Mouse (Mus musculus) megakaryocyte, adult 5-6 weeks (primary cell): Measurements from ENCODE around the gene Pigv. TPM values are rescaled to one million over a fixed set of nuclear protein-coding genes. Genes with fewer than 3 reads are reported as not detected.
A peak's percentile ranks its signal among the peaks of the same experiment; 100 is the strongest.

Source experiments
- ATAC-seq: 2 replicates; pipeline ENCODE4 v1.8.0; 2016; ENCODE audit warnings: mild to moderate bottlenecking, inconsistent platforms; ENCODE audit not compliant: poor library complexity, severe bottlenecking
- total RNA-seq, 2 experiments: library from RNA; stranded (forward) in 1 of 2; stranded (reverse) in 1 of 2; fragments of 153-499, 151-499 nt in 1 of 2; fragments of 221-1000, 200-1000 nt in 1 of 2; gene quantifications; 2 replicates each; pipeline versions ENCODE4 v1.2.3 to v1.2.4; 2015 to 2017

Gene Pigv
- total RNA-seq (2015) (7.5 and 7.8 TPM in 2 replicates), total RNA-seq (2017) (7.2 and 7.9 TPM in 2 replicates)

- ATAC-seq: peak; percentile 66
Observed at GRCm38 (mm10) chr4:133671881-133672844, at the start of gene Pigv. TSS of gene Pigv (minus strand) at chr4:133672647.

DNA sequence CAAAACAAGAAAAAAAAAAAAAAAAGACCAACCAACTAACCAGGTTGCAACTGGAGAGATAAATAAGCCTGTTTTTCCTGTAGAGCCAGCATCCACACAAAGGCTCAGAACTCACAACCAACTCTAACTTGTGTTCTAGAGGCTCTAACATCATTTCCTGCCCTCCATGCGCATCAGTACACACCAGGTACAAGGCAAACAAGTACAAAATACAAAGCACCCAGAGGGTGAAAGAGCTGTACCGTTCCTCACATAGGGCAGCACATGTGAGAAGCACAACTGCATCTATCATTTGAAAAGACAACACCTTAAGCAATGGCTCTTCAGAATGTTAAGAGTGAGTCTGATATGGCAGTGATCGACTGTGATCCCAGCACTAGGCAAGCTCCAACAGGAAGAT, 47.3 kb upstream of the Pigv start:
- no peak for ATAC-seq

DNA sequence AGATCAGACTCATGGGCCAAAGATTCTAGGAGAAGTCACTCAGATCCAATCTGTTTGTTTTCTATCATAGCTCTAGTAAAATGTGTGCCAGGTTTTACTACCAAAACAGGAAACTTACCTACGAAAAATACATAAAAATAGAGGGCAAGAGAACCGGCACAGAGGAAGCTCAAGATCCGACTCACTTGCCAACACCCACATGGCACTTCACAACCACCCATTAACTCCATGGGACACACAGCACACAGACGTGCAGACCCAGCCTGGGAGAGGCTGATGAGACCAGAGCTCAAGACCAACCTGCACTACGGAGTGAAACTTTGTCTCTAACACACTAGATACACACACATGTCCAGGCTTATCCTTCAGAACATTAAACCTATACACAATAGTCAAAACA, 40.3 kb upstream of the Pigv start:
- ATAC-seq: no peak

GRCm38 (mm10) chr4:133711307-133712076, 39.0 kb upstream of the Pigv start:
- ATAC-seq: no peak

DNA sequence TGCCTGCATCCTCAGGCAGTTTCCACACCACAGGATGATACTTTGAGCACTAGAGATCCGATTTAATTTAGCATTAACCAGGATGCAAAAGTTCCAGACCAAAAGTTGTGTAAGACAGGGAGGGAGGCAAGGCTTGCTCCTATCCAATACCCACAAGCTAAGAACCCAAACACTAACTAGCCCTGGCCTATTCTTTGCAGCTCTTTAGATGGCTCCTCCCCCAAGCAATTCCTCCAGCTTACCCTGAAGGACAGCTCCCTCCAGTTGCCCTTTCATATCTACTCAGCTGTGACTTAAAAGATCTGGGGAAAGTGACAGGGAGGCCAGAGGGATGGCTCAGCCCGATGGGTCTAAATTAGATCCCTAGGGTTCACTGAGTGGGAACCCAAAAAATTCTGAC, 36.9 kb upstream of the Pigv start:
- no peak for ATAC-seq

- ATAC-seq: no peak
Observed at GRCm38 (mm10) chr4:133707464-133707863, 35.0 kb upstream of the Pigv start.

DNA sequence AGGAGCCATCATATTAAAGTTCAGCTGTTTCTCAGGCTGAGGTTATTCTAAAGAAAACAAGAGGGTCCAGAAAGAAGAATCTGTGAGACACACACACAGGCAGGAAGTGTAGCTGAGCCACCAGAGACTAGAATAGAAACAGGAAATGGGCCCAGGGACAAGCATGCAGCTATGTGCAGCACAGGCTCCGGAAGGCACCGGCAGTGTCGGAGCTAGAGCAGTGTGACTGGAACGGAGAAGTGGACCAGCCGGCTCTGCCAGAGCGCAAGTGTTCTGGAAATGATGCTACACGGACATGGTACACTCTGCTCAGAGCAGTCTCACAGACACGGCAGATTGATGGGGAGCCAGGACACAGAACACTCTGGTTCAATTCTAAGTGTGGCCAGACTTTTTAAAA, 34.5 kb upstream of the Pigv start:
- peak; percentile 97 for ATAC-seq

DNA sequence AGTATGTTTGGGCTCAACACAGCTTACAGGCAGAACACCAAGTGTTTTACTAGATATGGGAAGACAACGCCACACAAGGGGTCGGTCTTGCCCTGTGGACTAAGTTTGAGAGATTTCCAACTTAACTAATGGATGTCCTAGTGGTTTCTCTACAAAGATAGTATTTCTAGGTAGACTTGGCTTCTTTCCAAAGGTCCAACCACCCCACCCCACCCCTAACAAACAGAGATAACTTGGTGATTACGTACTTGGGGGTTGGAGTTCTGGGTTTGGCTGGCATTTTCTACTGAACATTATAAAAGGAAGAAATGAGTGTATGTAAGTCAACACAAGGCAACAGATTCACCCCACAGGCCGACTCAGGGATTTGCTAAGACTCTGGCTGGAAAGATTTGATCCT, 32.6 kb upstream of the Pigv start:
- no peak for ATAC-seq

GRCm38 (mm10) chr4:133700905-133701368, 28.5 kb upstream of the Pigv start:
- no peak for ATAC-seq

GRCm38 (mm10) chr4:133695363-133695762, 22.9 kb upstream of the Pigv start:
- peak; percentile 49 for ATAC-seq

DNA sequence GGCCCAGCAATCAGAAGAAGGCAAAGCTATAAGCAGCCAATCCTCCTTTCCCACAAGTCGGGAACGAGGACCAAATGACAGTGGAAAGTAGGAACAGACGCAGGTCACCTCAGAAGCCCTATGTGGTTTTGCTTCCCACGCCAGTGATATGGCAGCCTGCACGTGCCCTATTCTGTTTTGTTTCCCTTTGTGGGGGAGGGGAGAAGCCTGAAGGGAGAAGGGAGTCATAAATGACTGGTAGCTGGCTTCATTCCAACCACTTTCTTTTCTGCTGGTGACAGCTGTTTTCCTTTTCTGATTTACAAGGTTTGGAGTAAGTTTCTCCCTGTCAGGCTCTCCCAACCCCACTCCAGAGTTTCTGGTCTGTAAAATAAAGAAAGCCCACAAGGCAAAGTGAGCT, 17.8 kb upstream of the Pigv start:
- ATAC-seq: no peak

DNA sequence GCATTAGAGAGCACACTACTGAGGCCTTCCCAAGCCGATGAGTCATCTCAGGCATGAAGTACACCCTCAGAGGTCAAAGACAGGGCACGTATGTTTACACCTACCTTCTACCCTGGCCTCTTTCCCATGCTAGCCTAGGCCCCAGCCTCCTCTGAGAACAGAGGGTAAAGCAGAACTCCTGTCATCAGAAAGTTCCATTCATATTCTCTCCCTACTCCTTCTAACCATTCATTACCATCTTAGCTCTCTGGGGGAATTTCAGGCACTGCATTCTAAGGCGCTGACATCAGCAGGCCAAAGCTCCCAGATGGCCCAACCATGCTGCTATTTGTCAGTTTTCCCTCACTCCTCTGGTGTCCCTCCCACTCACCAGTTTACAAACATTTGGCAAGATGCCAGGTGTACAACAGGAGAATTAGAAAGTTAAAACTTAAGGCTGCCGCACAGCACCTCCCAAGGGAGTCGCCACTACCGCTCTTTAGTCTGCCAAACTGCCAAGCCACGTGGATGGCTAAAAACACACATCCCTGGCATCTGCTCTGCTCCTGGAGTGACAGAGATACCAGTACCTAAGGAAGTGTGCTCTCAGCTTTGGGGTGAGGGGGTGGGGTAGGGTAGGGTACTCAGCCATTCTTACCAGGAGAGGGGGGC, 16.1 kb upstream of the Pigv start:
- ATAC-seq: no peak

- ATAC-seq: no peak
Observed at GRCm38 (mm10) chr4:133687126-133687525, 14.7 kb upstream of the Pigv start.

DNA sequence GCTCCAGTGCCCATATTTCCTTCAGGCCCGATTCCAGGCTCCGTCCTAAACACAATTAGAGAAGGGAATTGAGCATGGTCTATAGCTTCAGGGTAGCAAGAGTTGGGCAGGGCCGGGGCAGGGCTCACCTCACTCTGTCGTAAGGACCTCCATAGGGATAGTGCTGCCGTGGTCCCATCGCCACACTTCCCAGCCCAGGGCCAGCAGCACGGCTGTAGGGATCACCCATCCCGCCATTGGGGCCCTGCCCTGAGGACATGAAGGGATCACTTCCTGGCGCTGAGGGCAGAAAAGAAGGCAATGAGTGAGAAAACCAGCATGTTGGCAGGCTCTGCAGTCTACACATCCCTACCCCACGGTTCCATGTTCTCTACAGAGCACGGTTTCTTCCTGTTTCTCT, 14.1 kb upstream of the Pigv start:
- no peak for ATAC-seq

- ATAC-seq: peak; percentile 30; the same call in 1 of the 2 replicates
Observed at GRCm38 (mm10) chr4:133680206-133680786, 7.8 kb upstream of the Pigv start.

DNA sequence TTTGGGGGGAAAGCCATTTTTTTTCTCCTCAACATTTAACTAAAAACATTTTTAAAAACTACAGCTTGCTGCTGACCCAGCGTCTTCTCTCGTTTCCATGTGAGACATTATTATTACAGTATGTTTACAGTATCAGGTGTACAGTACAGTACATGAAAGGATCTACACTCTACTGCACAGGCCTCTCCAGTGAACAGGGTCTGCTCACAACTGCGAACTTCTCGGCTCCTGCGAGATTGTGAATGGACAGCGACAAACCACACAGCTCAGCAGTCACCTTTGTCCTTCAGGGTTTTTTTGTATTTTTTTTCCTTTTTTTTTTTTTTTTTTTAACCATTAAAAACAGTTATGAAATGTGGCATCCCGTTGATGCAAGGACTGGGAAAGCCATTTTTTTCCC, 7.2 kb upstream of the Pigv start:
- ATAC-seq: no peak

DNA sequence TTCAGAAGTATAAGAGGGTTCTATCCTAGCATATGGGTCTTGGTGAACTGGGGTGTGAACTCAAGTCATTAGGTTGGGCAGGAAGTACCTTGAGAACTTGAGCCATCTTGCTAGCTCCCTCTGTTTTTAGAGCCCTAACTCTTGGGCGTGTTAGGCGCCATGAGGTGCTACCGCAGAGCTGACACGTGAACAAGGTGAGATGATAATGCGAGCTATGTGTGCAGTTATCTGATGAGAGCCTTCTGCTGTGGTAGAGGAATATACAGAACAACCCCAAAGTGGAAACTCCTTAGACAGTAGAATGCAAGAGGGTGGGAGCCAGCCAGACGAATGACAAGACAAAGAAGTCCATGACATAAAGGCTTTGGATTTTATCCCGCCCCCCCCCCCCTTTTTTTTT, 4.8 kb upstream of the Pigv start:
- no peak for ATAC-seq

DNA sequence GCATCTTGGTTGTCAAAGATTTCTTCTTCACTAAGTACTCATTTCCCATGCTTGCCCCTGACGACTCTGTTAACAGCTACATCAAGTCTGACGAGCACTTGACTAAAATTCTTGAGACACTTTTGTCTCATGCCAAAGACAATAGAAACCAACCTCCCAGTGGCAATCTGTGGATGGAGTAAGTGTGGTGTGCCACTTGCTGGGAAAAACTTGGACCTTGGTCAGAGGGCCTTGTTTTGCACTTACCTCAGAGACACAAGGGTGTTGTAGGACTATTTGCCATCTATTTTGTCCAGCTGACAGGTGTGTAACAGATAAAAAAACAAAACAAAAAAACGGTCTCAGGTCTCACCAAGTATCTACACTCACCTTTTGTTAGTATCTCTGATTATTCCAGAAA, 3.7 kb upstream of the Pigv start:
- no peak for ATAC-seq

GRCm38 (mm10) chr4:133675594-133676016, 3.2 kb upstream of the Pigv start:
- ATAC-seq: no peak

- ATAC-seq: no peak
Observed at GRCm38 (mm10) chr4:133674331-133674695, 1.9 kb upstream of the Pigv start.
